Mouse (Mus musculus) kidney, adult 2 months (tissue): ENCODE measurements at regions not wholly inside any gene's neighbourhood (a gene's known extent, or its start where the extent isn't known, plus 50 kb on each side); places are given as distances from the start of the nearest gene placed in this dataset.

Source experiments
- DNase-seq: peaks from one replicate; pipeline ENCODE4 v3.0.0; 2021
- H3K27ac ChIP-seq: fragments of 200-500 bp; 2 replicates; pipeline ENCODE4 v1.5.1; 2012; ENCODE audit warnings: low read depth, low read length, control low read depth, inconsistent platforms; ENCODE audit not compliant: insufficient read depth
- H3K27me3 ChIP-seq: fragments of 200-500 bp; replicated peaks from 2 replicates; pipeline ENCODE4 v1.6.1; 2012; ENCODE audit warnings: mild to moderate bottlenecking, moderate library complexity, low read length, inconsistent platforms; ENCODE audit not compliant: control insufficient read depth, insufficient read depth
- H3K36me3 ChIP-seq: fragments of 200-500 bp; 2 replicates; pipeline ENCODE4 v1.6.1; 2012; ENCODE audit warnings: mild to moderate bottlenecking, moderate library complexity, low read length, inconsistent platforms; ENCODE audit not compliant: control insufficient read depth, insufficient read depth
- H3K4me1 ChIP-seq: fragments of 200-500 bp; 2 replicates; pipeline ENCODE4 v1.6.1; 2011; ENCODE audit warnings: low read length; ENCODE audit not compliant: control insufficient read depth, insufficient read depth
- H3K4me3 ChIP-seq: fragments of 200-500 bp; 2 replicates; pipeline ENCODE4 v1.5.1; 2011; ENCODE audit warnings: mild to moderate bottlenecking, low read depth, low read length, control low read depth; ENCODE audit not compliant: insufficient read depth
- CTCF ChIP-seq: fragments of 200-500 bp; conservative IDR thresholded peaks from 2 replicates; pipeline ENCODE4 v1.5.1; 2011; ENCODE audit warnings: low read depth, mild to moderate bottlenecking, control low read depth, low read length, moderate library complexity, mixed read lengths; ENCODE audit not compliant: insufficient read depth, insufficient read length
- POLR2A ChIP-seq: fragments of 200-500 bp; IDR thresholded peaks from one replicate; pipeline ENCODE4 v1.6.1; 2011; ENCODE audit warnings: low read depth, low read length, control low read depth
- WGBS: fragments of 180-500 bp; shearing (Covaris S2); methylation state at CpG from one replicate; pipeline ENCODE4 v1.1.7; 2018; 5-methylcytosine and 5-hydroxymethylcytosine counted together

GRCm38 (mm10) chr1:22222836-22223235, 261.1 kb upstream of the Kcnq5 start:
- Histone ChIP-seq H3K27ac (no peak overlapping the region), H3K4me1 (no peaks in the 10 kb centered on the region), H3K27me3 (no peaks in the 10 kb centered on the region), H3K4me3 (no peak overlapping the region), H3K36me3 (no peaks in the 10 kb centered on the region)
- WGBS: 32% methylated on average over 1 of the region's 1 CpGs
- DNase-seq: no peak
- TF ChIP-seq CTCF: no peak
- TF ChIP-seq POLR2A: no peak

- no peak for TF ChIP-seq CTCF
- no peak for TF ChIP-seq POLR2A
- 91% methylated on average over 5 of the region's 5 CpGs for WGBS
Measured at GRCm38 (mm10) chr1:22211795-22212194, 250.1 kb upstream of the Kcnq5 start.

GRCm38 (mm10) chr1:22211232-22211631, 249.5 kb upstream of the Kcnq5 start:
- WGBS: 82% methylated on average over 4 of the region's 4 CpGs
- Histone ChIP-seq H3K27ac (no peak overlapping the region), H3K4me1 (no peaks in the 10 kb centered on the region), H3K36me3 (no peaks in the 10 kb centered on the region), H3K4me3 (no peak overlapping the region), H3K27me3 (no peaks in the 10 kb centered on the region)
- TF ChIP-seq POLR2A: no peak
- TF ChIP-seq CTCF: no peak
- no peak for DNase-seq

More at GRCm38 (mm10) chr1:22211795-22212194, 250.1 kb upstream of the Kcnq5 start:
- H3K4me3 ChIP-seq: no peak overlapping the region
- no peaks in the 10 kb centered on the region for H3K36me3 ChIP-seq
- H3K27me3 ChIP-seq: no peaks in the 10 kb centered on the region
- no peaks in the 10 kb centered on the region for H3K4me1 ChIP-seq
- no peak for DNase-seq
- H3K27ac ChIP-seq: no peak overlapping the region

DNA sequence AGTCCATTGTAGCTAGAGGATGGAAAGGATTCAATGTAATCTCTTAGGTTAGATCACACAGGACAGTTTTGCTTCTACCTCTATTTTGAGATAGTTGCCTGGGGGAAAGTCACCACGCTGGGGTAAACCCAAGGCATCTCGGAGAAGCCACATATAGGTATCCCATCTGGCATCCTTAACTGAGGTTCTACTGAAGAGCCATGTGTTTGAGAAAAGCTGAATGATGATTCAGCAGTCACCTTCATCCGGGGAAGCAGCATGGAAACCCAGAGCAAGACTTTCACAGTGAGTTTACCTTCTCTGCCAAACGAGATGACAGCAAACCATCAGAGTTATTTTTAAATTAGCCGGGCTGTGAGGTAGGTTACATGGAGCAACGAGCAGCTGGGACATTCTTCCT, 248.9 kb upstream of the Kcnq5 start:
- TF ChIP-seq POLR2A: no peak
- TF ChIP-seq CTCF: no peak
- Histone ChIP-seq H3K4me3 (no peak overlapping the region), H3K27me3 (no peaks in the 10 kb centered on the region), H3K4me1 (no peaks in the 10 kb centered on the region), H3K36me3 (no peaks in the 10 kb centered on the region), H3K27ac (no peak overlapping the region)
- DNase-seq: no peak
- WGBS: 76% methylated on average over 6 of the region's 6 CpGs

GRCm38 (mm10) chr1:22208287-22208686, 246.5 kb upstream of the Kcnq5 start:
- Histone ChIP-seq H3K27me3 (no peaks in the 10 kb centered on the region), H3K4me3 (no peak overlapping the region), H3K27ac (no peak overlapping the region), H3K4me1 (no peaks in the 10 kb centered on the region), H3K36me3 (no peaks in the 10 kb centered on the region)
- no peak for DNase-seq
- 90% methylated on average over 2 of the region's 2 CpGs for WGBS
- TF ChIP-seq CTCF (no peak), POLR2A (no peak)

DNA sequence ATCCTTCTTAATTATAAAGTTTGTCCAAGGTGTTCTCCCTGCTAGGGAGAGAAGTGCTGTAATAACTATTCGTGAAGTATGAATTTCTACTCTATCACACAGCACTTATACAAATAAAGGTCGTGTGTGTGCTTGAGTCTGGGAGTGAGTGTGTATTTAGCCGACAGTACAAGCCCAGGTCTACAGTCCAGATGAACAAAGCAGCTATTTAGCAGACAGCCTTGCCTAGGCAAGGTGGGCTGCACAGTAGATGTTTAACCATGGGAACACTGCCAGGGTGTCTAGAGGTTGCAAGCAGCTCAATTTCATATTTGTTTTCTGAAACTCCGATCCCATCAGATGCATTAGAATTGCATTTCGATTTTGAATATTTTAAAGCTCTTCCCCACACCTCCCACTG, 245.2 kb upstream of the Kcnq5 start:
- Histone ChIP-seq H3K27me3 (no peaks in the 10 kb centered on the region), H3K27ac (no peak overlapping the region), H3K36me3 (no peaks in the 10 kb centered on the region), H3K4me3 (no peak overlapping the region), H3K4me1 (no peaks in the 10 kb centered on the region)
- no peak for TF ChIP-seq CTCF
- TF ChIP-seq POLR2A: no peak
- no peak for DNase-seq
- WGBS: 71% methylated on average over 5 of the region's 5 CpGs

DNA sequence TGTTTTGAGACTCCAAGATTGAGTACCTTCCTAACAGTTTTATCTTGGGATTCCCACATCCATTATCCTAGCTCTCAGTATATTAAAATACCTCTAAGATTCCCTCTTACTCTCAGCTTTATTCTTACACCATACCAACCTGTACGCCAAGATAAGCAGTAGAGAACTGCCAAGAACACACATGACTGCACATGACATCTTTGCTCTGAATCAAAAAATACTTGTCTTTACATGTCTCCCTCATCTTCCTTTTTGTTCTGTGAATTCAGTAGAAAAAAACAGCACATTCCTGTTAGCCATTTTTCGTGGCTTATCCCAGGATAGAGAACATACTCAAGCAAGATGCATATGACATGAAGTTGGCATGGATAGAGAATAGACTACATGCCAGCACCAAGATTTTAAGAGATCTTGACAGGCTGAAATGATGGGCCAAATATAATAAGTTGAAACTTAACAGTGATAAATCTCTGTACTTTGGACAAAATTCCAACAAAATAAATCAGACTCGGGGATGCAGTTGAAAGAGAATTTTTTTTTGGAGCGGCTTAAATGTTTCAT, 206.0 kb upstream of the Kcnq5 start:
- TF ChIP-seq POLR2A: no peak
- no peak for TF ChIP-seq CTCF
- Histone ChIP-seq H3K27me3 (no peaks in the 10 kb centered on the region), H3K4me1 (no peaks in the 10 kb centered on the region), H3K27ac (no peak overlapping the region), H3K4me3 (no peak overlapping the region), H3K36me3 (no peaks in the 10 kb centered on the region)
- DNase-seq: no peak
- WGBS: 82% methylated on average over 4 of the region's 4 CpGs

GRCm38 (mm10) chr1:22136571-22137122, 174.9 kb upstream of the Kcnq5 start:
- WGBS: 20% methylated on average over 4 of the region's 4 CpGs
- Histone ChIP-seq H3K4me1 (no peaks in the 10 kb centered on the region), H3K27me3 (no peaks in the 10 kb centered on the region), H3K36me3 (no peaks in the 10 kb centered on the region), H3K27ac (no peak overlapping the region), H3K4me3 (no peak overlapping the region)
- no peak for TF ChIP-seq POLR2A
- TF ChIP-seq CTCF: no peak
- DNase-seq: no peak
